Mouse (Mus musculus) testis, adult 2 months (tissue): ENCODE data around the gene Reep1.

Experiments used
- CTCF ChIP-seq: fragments of 200-500 bp; IDR thresholded peaks from 2 replicates; pipeline ENCODE4 v1.5.1; 2012; ENCODE audit warnings: low read depth, mild to moderate bottlenecking, inconsistent platforms, low read length, moderate library complexity; ENCODE audit not compliant: control insufficient read depth, insufficient read depth, insufficient replicate concordance
- POLR2A ChIP-seq: fragments of 200-500 bp; IDR thresholded peaks from 2 replicates; pipeline ENCODE4 v1.6.1; 2012; ENCODE audit warnings: low read depth, mild to moderate bottlenecking, inconsistent platforms, low read length, moderate library complexity; ENCODE audit not compliant: control insufficient read depth

DNA sequence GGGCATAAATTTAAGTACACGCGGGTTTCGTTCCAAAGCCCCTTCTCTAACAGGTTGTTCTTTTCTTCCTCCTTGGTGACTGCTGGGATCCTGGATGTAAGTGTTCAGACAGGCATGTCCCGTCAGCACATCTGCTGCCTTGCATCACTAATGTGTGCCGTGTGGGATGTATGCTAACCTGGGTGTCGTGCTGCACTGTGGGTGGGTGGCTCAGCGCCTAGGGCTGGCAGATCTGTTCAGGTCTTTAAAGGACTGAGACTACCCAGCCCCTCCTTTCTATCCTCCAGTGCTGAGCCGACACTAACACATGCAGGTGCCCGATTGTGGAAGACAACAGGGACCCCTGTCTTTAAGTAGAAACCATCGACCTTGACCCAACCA, 94.3 kb downstream of the Reep1 start:
- TF ChIP-seq POLR2A (no peak), CTCF (no peak)
